Mouse (Mus musculus): ENCODE data around the gene Rpp25. TPM values are rescaled to one million over a fixed set of nuclear protein-coding genes. Genes with fewer than 3 reads are reported as not detected.
A peak's percentile ranks its signal among the peaks of the same experiment; 100 is the strongest.

Rpp25 gene
- polyA plus RNA-seq, 1 experiment from 2014 or later, result 2.9 TPM

GRCm38 (mm10) chr9:57498536-57498935 is 5.3 kb upstream of the Rpp25 start:
- Histone ChIP-seq H3K9me3 (no peaks in the 10 kb centered on the region), H3K4me1 (peaks cover 16% of the 10 kb centered on the region; the same call in 1 of the 2 replicates), H3K27me3 (peaks cover 42% of the 10 kb centered on the region), H3K4me3 (no peak overlapping the region), H3K4me2 (no peak overlapping the region), H3K36me3 (no peaks in the 10 kb centered on the region), H3K9ac (no peak overlapping the region), H3K27ac (no peak overlapping the region)
- WGBS, result 53% methylated on average over 7 of the region's 7 CpGs
- no peak for ATAC-seq (ENCODE audit: borderline replicate concordance, extremely low read depth, low FRiP score, low TSS enrichment)

DNA sequence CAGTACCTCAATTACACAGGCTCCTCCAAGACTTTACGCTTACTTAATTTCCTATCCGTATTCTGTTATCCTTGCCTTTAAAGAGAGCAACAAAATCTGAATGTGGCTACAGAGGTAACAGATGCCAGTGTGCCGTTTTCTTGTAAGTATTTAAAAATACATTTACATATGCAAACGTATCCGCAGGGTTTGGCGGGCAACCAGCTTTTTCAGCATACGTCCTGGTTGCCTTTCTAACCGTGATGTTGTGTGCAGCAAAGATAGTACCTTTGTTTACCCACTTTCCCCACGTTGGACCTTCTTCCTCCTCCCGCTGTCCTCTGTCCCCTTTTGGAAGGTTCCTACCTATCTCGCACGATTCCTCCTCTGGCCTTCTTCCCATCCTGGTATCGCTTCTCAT is 2.4 kb upstream of the Rpp25 start:
- Histone ChIP-seq H3K36me3 (no peaks in the 10 kb centered on the region), H3K4me1 (peaks cover 34% of the 10 kb centered on the region), H3K27ac (no peak overlapping the region), H3K4me3 (no peak overlapping the region), H3K4me2 (no peak overlapping the region), H3K9me3 (no peaks in the 10 kb centered on the region), H3K9ac (no peak overlapping the region), H3K27me3 (peaks cover 71% of the 10 kb centered on the region)
- no peak for ATAC-seq (ENCODE audit: borderline replicate concordance, extremely low read depth, low FRiP score, low TSS enrichment)
- WGBS, result 10% methylated on average over 13 of the region's 13 CpGs

DNA sequence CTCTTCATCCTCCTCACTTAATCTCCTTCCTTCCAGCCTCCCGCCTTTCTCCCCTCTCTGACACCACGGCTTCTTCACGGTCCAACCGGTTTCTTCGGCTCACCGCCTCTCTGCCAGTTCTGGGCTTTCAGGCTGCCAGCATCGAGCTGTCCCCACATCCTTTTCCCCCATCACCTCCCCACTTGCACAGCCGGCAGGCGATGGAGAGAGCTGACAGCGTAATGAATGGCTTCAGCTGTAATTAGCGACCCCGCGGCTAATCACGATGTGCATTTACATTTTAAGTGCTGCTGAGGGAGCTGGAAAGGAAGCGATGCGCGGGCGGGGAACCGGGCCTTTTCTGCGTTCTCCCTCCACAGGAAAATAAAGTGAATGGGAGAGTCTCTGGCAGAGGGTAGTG is 2.0 kb upstream of the Rpp25 start:
- no peaks in the 10 kb centered on the region for H3K9me3 ChIP-seq
- H3K9ac ChIP-seq, result no peak overlapping the region
- no peak for ATAC-seq (ENCODE audit: borderline replicate concordance, extremely low read depth, low FRiP score, low TSS enrichment)
- 2% methylated on average over 20 of the region's 20 CpGs for WGBS
- H3K27me3 ChIP-seq, result peaks cover 74% of the 10 kb centered on the region
- peaks cover 34% of the 10 kb centered on the region for H3K4me1 ChIP-seq
- H3K4me3 ChIP-seq, result 0 out of 2 replicates have a peak overlapping the region, but pooled peaks have one; percentile 7
- no peak overlapping the region for H3K27ac ChIP-seq
- H3K4me2 ChIP-seq, result no peak overlapping the region
- no peaks in the 10 kb centered on the region for H3K36me3 ChIP-seq

- H3K9me3 ChIP-seq, result no peaks in the 10 kb centered on the region
- ATAC-seq (ENCODE audit: borderline replicate concordance, extremely low read depth, low FRiP score, low TSS enrichment), result no peak
- WGBS, result 6% methylated on average over 23 of the region's 23 CpGs
- no peak overlapping the region for H3K9ac ChIP-seq
- peak overlapping the region; percentile 43 for H3K4me3 ChIP-seq
- H3K4me1 ChIP-seq, result peaks cover 34% of the 10 kb centered on the region
- no peaks in the 10 kb centered on the region for H3K36me3 ChIP-seq
- peak overlapping the region; percentile 84 for H3K4me2 ChIP-seq
- no peak overlapping the region for H3K27ac ChIP-seq
- H3K27me3 ChIP-seq, result peaks cover 74% of the 10 kb centered on the region
Measured at GRCm38 (mm10) chr9:57502911-57503621, 760 bp upstream of the Rpp25 start.

DNA sequence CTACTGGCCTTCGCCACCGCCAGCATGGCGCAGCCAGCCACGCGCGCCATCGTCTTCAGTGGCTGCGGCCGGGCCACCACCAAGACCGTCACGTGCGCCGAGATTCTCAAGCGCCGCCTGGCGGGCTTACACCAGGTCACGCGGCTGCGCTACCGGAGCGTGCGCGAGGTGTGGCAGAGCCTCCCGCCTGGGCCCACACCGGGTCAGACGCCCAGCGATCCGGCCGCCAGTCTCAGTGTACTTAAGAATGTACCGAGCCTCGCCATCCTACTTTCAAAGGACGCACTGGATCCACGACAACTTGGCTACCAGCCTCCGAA is 515 bp downstream of the Rpp25 start:
- ATAC-seq (ENCODE audit: borderline replicate concordance, extremely low read depth, low FRiP score, low TSS enrichment), result peak; percentile 48; the same call in 1 of the 2 replicates
- Histone ChIP-seq H3K4me1 (peaks cover 34% of the 10 kb centered on the region), H3K36me3 (no peaks in the 10 kb centered on the region), H3K9ac (peak overlapping the region; percentile 2; the same call in 1 of the 2 replicates), H3K4me3 (peak overlapping the region; percentile 43), H3K27me3 (peaks cover 74% of the 10 kb centered on the region), H3K27ac (no peak overlapping the region), H3K4me2 (peak overlapping the region; percentile 84), H3K9me3 (no peaks in the 10 kb centered on the region)
- WGBS, result 2% methylated on average over 34 of the region's 34 CpGs

DNA sequence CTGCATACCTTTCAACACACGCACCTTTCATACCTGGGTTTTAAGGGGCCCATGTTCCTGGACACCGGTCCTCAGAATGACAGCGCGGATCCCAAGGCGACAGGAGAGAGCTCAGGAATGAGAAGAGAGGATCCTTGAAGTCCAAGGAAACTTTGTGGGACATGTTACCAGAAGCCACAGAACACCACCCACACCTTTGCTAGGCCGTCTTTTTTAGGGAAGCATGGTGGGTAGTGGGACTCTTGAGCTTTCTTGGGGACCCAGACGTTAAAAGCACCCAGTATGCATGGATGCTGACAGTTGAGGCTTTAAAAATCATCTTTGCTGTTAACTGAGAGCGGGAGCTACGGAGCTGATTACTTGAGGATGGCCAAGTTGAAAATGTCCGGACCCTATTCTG is 1.1 kb downstream of the Rpp25 start:
- no peak overlapping the region for H3K27ac ChIP-seq
- H3K9me3 ChIP-seq, result no peaks in the 10 kb centered on the region
- H3K27me3 ChIP-seq, result peaks cover 68% of the 10 kb centered on the region
- no peak for ATAC-seq (ENCODE audit: borderline replicate concordance, extremely low read depth, low FRiP score, low TSS enrichment)
- no peaks in the 10 kb centered on the region for H3K36me3 ChIP-seq
- H3K9ac ChIP-seq, result no peak overlapping the region
- peaks cover 34% of the 10 kb centered on the region for H3K4me1 ChIP-seq
- WGBS, result 56% methylated on average over 10 of the region's 10 CpGs
- H3K4me3 ChIP-seq, result no peak overlapping the region
- no peak overlapping the region for H3K4me2 ChIP-seq

- no peak overlapping the region for H3K4me3 ChIP-seq
- peaks cover 34% of the 10 kb centered on the region for H3K4me1 ChIP-seq
- H3K4me2 ChIP-seq, result 0 out of 2 replicates have a peak overlapping the region, but pooled peaks have one; percentile 20
- peak; percentile 69 for ATAC-seq (ENCODE audit: borderline replicate concordance, extremely low read depth, low FRiP score, low TSS enrichment)
- peaks cover 60% of the 10 kb centered on the region for H3K27me3 ChIP-seq
- no peaks in the 10 kb centered on the region for H3K9me3 ChIP-seq
- H3K27ac ChIP-seq, result no peak overlapping the region
- no peak overlapping the region for H3K9ac ChIP-seq
- under 1% methylated on average over 8 of the region's 8 CpGs for WGBS
- no peaks in the 10 kb centered on the region for H3K36me3 ChIP-seq
Measured at GRCm38 (mm10) chr9:57505700-57506099, 1.9 kb downstream of the Rpp25 start.

DNA sequence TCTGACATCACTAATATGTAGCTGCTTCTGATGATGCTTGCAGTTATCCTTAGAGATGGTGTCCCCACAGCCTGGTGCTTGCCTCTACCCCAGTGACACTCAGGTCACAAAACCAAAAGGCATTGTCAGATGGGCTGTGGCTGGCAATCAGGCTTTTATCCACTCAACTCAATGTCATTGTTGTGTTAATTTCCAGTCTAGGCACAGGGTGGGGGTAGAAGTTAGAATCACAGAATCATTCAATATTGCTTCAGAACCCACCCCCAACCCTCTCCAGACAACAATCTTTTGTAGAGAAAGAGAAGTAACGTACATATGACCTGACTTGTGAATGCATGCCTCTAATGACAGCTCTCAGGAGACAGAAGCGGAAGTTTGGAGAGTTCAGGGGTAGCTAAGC is 6.8 kb downstream of the Rpp25 start:
- WGBS, result 71% methylated on average over 2 of the region's 2 CpGs
- H3K4me1 ChIP-seq, result 0 out of 2 replicates have a peak, but pooled peaks cover 8% of the 10 kb centered on the region
- H3K9ac ChIP-seq, result no peak overlapping the region
- H3K4me3 ChIP-seq, result no peak overlapping the region
- H3K27ac ChIP-seq, result no peak overlapping the region
- no peak for ATAC-seq (ENCODE audit: borderline replicate concordance, extremely low read depth, low FRiP score, low TSS enrichment)
- H3K27me3 ChIP-seq, result peaks cover 12% of the 10 kb centered on the region
- no peaks in the 10 kb centered on the region for H3K36me3 ChIP-seq
- H3K4me2 ChIP-seq, result no peak overlapping the region
- H3K9me3 ChIP-seq, result no peaks in the 10 kb centered on the region

- Histone ChIP-seq H3K9me3 (no peaks in the 10 kb centered on the region), H3K4me3 (no peak overlapping the region), H3K4me1 (peaks cover 5% of the 10 kb centered on the region), H3K36me3 (no peaks in the 10 kb centered on the region), H3K27me3 (no peaks in the 10 kb centered on the region), H3K27ac (no peak overlapping the region), H3K9ac (no peak overlapping the region), H3K4me2 (no peak overlapping the region)
- ATAC-seq (ENCODE audit: borderline replicate concordance, extremely low read depth, low FRiP score, low TSS enrichment), result no peak
- 8% methylated on average over 3 of the region's 3 CpGs for WGBS
Measured at GRCm38 (mm10) chr9:57517113-57517512, 13.3 kb downstream of the Rpp25 start.

DNA sequence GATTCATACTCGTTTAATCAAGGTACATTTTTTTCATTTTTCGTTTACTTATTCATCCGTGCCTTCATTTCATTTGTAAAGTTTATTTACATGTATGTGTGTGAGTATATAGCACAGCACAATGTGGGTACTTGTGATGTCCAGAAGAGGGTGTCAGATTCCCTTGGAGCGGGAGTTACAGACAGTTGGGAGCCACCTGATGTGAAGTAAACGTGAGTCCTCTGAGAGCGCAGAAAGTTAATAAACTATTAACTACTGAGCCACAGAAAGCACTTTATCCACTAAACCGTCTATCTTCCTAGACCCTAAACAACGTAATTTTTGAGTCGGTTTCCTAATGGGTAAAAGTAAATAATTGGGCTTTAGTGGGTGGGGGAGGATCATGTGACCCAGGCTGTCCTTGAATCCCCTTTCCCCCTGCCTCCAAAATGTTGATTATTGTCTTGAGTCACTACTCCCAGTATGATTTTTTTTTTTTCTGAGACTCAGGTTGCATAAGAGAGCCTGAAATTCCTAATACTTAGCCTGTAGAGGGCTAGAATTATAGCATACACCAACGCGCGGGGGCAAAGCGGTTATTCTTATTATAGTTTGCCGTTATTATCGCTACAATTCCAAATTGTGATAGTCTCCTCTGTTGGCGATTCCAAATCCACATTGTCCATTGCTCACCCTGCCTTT is 16.7 kb downstream of the Rpp25 start:
- H3K4me2 ChIP-seq, result peak overlapping the region; percentile 68
- peak overlapping the region; percentile 99 for H3K9ac ChIP-seq
- H3K9me3 ChIP-seq, result no peaks in the 10 kb centered on the region
- H3K36me3 ChIP-seq, result no peaks in the 10 kb centered on the region
- 22% methylated on average over 16 of the region's 16 CpGs for WGBS
- H3K4me1 ChIP-seq, result peaks cover 17% of the 10 kb centered on the region
- peak overlapping the region; percentile 99 for H3K4me3 ChIP-seq
- H3K27ac ChIP-seq, result peak overlapping the region; percentile 61; the same call in 1 of the 2 replicates
- H3K27me3 ChIP-seq, result no peaks in the 10 kb centered on the region
- peak; percentile 41; the same call in 1 of the 2 replicates for ATAC-seq (ENCODE audit: borderline replicate concordance, extremely low read depth, low FRiP score, low TSS enrichment)

GRCm38 (mm10) chr9:57521056-57521911 is 17.5 kb downstream of the Rpp25 start, which contains the start of gene Cox5a:
Gene Cox5a (plus strand): TSS chr9:57521274.
- Histone ChIP-seq H3K27me3 (no peaks in the 10 kb centered on the region), H3K27ac (peak within 1 kb of the TSS; percentile 93), H3K4me2 (peak within 1 kb of the TSS; percentile 72), H3K9ac (peak within 1 kb of the TSS; percentile 99), H3K4me3 (peak within 1 kb of the TSS; percentile 99), H3K36me3 (no peaks in the 10 kb centered on the region), H3K4me1 (peaks cover 17% of the 10 kb centered on the region), H3K9me3 (no peaks in the 10 kb centered on the region)
- WGBS, result under 1% methylated on average over 95 of the region's 95 CpGs
- peak; percentile 98 for ATAC-seq (ENCODE audit: borderline replicate concordance, extremely low read depth, low FRiP score, low TSS enrichment)
